Mouse (Mus musculus) retina, postnatal 7 days (tissue): ENCODE measurements at regions not wholly inside any gene's neighbourhood (a gene's known extent, or its start where the extent isn't known, plus 50 kb on each side); places are given as distances from the start of the nearest gene placed in this dataset.
A peak's percentile ranks its signal among the peaks of the same experiment; 100 is the strongest.
"Not testable (repeated sequence)": the region's sequence is repeated elsewhere in the genome, so short reads cannot be mapped to it uniquely, and the experiment has no call there.

Experiments used
- DNase-seq: peaks from one replicate; pipeline ENCODE4 v3.0.0-alpha.2; 2012; ENCODE audit warnings: low read depth, low spot score

DNA sequence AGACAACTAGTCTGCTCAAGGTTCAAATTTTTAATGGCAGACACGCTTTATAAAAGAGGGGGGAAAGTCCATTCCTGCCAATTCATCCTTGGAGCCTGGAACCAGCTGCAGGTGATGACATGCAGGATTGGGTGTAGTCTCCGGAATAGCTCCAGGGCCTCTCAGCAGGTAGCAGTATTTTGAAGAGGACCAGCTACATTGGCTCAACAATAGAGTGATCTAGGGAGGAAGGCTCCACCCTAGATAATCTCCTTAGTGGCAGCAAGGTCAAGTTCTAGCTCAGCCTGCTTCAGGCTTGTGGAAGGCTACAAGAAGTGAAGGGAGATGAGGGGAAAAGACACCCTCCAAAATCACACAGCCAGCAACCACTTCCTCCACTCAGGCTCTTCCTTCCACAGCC lies 1405.1 kb downstream of the 4930444P10Rik start:
- not testable (repeated sequence) for DNase-seq

DNA sequence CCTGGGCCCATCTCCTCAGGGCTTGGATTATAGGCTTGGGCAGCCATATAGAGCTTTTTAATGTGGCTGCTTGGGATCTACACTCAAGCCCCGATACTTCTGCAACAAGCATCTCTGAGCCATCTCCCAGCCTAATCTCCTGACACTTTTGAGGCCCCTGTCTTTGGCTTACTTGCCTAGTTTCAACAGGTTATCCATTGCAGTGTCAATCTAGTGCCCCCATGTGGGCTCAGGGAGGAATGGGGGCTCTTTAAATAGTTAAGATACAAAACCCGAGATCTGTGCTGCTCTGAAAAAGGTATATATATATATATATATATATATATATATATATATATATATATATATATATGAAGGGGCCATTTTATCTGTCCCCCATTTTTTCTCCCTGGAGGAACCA lies 1407.0 kb downstream of the 4930444P10Rik start:
- no peak for DNase-seq

DNA sequence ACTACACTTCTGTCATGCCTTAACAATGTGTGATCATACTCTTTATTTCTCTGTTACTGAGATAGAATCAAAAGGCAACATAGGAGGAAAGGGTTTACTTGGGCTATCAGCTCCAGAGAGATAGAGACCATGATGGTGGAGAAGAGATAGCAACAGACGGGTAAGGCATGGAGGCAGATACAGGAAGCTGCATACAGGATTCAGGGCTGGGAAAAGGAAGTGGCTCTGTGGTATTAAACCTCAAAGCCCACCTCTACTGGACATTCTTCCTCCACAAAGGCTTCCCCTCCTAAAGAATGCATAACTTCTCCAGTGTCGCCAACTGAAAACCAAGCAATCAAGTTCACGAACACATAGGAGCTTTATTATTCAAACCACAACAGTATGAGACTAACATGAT lies 1412.7 kb downstream of the 4930444P10Rik start:
- no peak for DNase-seq

DNA sequence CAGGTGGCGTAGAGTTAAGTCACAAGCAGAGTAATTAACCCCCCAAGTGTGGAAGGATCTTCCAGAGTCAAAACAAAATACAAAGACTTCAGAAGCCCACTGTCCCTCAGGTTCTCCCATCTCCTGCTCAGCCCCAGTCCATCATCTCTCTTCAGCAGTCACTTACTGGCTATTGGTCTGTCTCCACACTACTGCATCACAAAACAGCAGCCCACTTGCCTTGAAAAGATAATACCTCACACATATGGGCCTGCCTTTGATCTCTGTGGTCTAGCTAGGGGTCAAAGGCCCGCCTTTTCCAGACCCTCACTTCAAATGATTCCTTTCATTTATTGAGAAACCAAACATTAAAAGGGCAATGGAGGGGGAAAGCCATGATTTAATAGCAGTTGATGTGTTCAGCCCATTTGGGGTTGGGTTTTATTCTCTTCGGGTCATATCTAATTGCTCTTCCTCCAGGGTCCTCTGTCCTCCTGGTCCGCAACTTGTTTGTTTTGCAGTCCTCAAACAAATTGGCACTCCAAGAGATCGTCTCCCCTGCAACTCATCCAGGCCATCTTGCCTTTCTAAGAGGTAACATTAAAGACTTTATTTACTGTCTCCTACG lies 1420.6 kb downstream of the 4930444P10Rik start:
- no peak for DNase-seq

DNA sequence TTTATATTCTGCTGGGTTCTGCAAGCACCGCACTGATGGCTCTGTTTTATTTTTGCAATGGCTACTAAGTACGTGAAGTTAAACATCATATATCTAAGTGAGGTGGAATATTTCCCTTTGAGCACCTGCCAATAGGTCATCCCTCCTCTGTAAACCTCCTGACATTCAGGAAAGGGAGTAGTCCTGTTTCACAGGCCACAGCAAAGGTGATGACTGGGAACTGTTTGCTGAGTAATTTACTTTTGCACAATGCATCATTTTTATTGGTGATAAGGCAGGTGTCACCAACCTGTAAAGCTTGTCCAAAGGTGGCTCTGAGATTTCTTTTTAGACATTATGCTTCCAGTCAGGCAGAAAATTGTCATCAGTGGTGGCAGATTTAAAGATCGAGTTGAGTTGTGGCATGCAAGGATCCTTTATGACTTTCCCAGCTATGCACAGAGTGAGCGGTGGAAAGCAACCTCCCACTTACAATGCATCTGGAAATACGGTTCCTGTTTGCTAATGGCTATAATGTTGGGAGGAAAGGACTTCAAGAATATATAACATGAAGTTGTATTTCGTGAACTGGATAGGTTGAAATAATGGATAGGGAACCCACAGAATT lies 1430.3 kb downstream of the 4930444P10Rik start:
- DNase-seq: no peak

DNA sequence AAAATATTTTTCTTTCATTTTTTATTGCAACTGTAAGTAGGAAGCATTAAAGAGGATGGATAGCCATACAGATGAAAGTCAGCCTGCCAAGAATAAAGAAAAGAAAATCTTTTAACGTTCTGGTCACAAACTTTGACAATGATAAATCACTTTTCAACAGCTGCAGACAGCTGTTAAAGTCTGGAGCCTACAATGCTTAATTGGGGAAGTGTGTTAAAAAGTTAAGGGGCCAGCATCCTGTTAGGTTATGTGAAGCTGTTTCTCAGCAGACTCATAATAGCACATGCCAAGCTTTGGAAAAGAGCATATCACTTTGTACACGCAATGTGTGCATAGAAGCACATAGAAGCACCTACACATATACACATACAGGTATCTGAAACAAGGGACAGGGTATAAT lies 1431.3 kb downstream of the 4930444P10Rik start:
- no peak for DNase-seq

DNA sequence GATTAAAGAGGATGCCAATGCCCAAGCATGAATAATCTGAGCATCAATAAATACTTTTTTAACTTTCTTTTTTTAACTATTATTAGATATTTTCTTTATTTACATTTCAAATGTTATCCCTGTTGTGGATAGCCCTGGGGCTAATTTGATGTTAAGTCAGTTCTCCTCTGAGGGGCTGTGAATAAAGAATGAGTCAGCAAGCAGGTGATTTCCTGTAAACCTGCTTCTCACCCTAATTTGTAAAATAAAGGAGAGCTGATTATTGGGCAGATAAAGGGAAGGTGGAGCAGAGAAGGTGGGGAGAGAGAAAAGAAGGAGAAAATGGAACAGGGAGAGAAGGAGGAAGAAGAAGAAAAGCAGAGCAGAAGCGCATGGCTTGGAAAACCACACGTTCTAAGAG lies 1442.8 kb downstream of the 4930444P10Rik start:
- DNase-seq: no peak

DNA sequence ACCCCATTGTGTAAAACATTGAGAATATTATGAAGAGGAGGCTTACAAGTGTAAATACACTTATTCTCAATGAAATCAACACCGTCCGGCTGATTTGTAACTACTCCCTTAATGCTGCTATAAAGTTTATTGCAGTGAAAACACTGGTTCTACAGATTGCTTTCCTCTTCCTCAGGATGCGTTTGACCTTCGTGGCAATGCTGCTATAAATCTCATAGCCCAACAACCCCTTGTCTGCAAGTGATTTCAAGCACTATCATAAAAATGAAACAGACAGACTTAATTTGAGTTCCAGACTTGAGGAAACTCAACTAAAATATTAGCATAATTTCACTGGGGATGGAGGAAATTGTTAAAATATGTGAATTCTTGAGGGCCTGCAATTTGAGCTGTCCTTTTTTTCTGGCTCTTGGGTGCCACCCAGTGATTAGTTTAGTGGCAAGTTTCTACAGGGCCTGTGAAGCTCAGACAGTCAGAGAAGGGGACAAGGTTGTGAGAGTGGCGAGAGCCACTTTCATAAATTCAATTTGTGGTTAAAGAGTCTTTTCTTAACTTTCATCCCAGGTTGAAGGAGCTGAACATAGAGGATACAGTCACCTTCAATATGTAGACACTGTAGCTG lies 1457.4 kb downstream of the 4930444P10Rik start:
- DNase-seq: no peak

DNA sequence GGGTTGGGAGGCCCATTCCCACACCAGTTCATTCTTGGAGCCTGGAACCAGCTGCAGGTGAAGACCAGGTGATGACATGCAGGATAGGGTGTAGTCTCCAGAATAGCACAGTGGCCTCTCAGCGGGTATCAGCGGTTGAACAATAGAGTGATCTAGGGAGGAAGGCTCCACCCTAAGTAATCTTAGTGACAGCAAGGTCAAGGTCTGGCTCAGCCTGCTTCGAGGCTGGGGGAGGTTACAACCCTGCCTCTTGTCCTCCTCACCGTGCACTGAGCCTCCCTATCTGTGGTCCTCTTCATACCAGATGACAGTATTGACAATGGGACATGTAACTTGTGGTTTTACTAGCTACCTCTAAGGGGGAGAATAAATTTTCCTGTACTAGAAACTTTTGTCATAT lies 1461.1 kb downstream of the 4930444P10Rik start:
- no peak for DNase-seq

DNA sequence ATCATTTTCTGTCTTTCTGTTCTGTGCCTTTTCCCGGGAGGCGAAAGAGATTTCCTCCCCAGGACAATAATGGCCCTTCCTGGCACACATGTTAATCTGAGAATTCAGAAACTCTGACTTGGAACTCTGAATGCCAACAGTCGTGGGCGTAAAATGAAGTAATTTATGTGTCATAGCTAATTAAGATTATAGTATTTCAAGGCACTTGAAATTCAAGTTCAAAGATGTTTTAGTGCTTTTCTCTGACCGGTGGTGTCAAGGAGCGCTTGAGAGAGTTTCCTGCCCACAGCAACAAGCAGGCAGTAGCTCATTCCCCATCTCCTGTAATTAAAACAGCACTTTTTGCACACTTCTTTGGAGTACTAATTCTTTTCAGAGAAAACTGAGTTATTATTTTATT lies 1465.9 kb downstream of the 4930444P10Rik start:
- no peak for DNase-seq

DNA sequence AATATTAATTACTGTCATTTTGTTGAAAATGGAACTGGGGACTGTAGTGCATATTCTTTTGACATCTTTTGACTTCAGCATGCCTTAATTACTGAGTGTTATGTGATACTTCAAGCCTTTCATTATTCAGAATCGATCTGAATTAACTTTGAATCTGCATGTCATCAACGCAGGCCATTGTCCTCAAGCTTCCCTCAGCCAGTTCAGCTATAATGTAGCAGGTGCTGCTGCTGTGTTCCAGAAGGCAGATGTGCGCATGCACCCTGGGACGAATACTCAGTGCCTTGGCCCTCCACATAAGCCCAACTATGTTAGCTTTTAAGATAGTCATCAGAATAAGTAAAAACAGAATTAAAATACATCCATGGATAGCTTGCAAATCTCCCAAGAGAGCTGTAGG lies 1466.4 kb downstream of the 4930444P10Rik start:
- no peak for DNase-seq

DNA sequence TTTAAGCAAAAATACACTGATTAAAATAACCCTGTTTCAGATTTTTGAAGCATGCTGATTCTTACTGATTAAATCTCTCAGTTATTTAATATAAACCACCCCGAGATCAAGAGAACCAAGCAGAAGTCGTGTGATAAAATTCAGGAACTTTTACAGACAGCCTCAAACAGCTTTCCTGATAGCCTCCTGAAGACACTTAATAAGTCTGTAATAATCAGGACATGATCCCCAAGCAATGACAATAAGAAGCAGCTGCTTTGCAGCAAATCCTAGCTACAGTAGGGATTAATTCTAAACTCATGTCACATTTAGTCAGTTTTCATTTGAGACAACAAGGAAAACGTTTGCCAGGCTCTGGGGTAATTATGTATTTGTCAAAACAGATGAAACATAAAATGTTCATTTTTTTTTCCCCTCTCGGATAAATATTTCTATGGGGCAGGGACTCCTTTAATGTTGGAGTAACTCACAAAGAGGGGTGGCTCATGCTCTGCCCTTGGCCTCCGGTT lies 1472.1 kb downstream of the 4930444P10Rik start:
- DNase-seq: no peak

DNA sequence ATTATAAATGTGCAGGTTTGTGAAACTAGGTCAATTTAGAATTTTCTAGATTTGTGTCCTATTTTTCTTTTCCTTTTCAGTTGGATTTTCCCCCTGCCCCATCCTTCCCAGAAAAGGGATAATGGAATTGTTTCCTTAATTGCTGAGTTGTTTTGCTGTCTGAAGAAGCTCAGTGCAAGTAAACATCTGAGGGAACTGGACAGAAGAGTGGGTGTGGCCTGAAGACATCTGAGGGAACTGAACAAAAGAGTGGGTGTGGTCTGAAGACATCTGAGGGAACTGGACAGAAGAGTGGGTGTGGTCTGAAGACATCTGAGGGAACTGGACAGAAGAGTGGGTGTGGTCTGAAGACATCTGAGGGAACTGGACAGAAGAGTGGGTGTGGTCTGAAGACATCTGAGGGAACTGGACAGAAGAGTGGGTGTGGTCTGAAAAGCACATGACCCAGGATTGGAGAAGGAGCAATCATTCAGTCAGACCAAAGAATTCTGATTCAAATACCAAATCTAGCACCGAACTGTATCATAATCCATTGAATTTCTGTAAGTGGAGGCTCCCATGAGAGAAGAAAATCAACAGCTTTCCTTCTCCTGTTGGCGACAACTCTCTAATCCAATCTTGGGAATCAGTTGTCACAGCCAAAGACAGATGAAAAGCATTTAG lies 1479.8 kb downstream of the 4930444P10Rik start:
- no peak for DNase-seq

DNA sequence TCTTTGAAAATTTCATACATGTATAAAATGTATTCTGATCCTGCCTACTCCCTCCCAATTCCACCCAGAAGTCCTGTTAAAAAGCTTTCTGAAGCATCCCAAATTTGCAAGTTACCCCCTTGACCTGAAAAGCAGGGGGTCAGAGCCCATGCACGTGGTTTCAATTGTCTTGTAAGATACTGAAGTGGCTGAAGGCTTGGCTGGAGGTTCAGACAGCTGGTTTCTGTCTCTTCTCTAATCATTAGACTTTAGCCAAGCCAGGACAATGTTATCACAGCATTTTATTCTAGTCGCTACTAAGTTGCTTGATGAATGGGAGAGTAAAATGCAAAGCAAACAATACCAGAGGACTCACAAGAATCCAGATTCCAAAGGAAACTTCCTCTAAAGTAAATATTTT lies 1484.1 kb downstream of the 4930444P10Rik start:
- DNase-seq: no peak

DNA sequence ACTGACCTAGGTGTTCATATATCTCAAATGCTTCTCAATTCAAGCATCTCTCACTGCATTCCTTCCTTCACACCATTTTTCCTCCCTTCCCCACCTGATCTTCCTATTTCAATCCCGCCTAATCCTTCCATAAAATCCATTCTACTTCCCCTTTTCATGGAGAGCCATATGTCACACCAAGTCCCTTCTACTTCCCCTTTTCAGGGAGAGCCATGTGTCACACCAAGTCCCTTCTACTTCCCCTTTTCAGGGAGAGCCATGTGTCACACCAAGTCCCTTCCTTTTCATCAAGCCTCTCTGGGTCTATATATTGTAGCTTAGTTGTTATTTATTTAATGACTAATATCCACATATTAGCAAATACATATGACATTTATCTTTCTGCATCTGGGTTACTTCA lies 1497.2 kb downstream of the 4930444P10Rik start:
- no peak for DNase-seq

DNA sequence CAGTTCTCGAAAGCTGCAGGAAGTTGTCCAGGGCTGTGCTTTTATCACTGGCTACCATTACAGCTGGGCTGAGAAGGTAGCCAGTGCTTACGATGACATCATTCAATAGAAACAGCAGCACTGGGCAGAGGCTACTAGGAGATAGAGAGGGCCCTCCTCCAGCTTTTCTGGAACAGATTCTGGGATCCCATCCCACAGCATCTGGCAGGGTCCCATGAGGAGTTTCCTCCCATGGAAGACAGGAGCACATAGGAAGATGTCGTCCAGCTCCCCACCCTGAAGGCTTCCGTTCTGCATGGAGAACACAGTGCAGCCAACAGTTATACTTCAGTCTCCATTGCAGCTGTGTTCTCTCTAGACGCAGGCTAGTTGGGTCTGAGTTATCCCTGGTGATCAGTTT lies 1503.2 kb downstream of the 4930444P10Rik start:
- DNase-seq: no peak

DNA sequence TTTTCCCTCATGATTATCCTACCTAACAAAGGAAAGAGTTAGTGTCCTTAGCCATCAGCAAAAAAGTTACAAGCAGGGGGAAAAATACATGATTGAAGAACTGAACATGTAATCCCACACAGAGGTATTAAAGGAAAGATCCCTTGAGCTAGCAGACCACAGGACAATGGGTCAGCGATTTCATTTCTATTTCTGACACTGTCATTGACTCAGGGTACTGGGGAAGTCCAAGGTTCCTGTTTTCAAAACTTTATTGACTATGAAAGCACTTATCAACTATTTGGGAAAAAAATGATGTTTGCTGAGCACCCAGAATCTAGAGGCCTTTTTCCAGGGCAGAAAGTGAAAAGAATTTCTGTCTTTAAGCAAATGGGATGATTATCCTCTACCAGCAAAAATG lies 1513.7 kb downstream of the 4930444P10Rik start:
- no peak for DNase-seq

DNA sequence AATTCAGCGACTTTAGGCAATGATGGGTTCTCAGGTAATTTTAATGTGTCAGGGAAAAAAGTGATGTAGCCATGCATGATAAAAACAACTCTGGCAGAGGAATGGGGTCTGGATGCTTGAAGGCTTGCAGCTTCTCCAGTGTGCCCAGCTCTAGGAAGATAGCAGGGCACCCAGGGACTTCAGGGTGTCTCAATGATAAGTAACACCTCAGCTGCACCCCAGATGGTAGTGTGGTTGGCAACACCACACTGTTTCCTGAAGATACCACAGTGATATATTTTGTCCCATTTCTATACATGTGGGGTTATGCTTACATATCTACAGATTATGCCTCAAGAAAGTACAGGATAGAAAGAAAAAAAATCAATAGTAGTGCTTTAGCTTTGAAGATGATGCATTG lies 1516.9 kb downstream of the 4930444P10Rik start:
- no peak for DNase-seq

DNA sequence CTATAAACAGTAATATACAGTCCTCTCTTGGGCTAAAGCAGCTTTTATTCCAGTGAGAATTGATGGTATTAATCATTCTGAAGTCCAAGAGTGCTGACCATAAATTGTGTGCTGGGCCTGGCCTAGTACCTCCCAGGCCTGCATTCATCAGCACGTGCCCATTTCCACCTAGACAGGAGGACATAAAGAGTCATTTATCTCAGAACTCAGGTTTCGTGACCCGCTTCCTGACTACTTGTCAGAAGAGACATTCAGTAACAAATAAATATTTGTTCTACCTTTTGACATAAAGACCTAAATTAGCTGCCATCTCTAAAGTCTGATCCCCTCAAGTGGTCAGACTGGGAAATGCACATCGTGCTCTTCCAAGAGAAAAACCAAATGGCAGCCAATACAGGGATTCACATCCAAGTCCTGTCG lies 1522.6 kb downstream of the 4930444P10Rik start:
- peak; percentile 6 for DNase-seq

DNA sequence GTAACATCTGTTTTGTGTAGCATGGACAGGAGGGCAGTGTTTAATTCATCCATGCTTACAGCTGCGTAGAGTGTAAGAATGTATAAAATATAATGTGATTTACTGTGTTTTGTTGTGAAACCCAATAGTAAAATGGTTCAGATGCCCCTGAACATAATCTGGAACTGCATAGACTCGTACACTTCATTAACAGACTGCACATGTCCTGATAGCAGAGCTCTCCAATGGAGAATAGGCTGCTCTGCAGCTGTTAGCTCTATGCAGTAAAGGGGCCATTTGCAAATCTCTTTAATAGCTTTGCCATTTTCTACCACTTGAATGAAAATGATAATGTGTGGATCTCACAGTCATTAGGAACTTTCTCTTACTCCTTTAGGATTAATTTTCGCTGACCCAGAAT lies 1523.0 kb downstream of the 4930444P10Rik start:
- DNase-seq: no peak

DNA sequence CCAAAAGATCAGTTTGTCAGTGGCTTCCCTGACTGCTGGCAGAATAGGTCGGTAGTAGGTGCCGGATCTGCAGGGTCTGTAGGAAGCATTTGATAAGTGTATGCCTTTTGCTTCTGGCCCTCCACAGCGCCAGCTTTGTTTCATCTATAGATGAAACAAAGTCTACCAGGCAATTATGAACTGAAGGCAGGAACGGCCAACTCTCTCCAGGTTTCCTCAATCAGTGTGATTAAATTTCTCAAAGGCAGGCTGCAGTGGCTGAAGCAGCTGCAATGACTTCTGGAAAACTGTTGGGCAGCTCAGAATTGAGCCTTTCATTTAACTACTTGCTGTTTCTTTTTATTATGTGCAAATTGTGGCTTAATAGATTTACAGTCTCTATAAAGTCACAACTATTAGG lies 1526.1 kb downstream of the 4930444P10Rik start:
- no peak for DNase-seq

DNA sequence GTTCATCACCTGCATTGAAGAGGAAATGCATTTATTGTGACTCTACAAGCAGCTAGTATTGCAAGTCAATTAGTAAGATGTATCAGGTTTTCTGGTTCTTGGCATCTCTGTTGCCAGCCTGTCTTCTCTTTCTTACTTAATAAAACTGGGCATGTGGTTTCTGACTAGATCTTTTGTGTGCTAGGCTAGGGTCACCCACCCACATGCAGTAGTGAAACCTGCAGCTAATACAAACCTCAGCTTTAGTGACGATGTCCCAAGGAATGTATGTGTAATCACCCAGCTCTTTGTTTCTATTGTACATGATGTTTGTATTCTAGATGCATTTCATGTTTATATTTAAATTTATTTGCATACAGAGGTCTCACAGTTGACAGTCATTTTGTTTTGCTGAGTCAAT lies 1526.7 kb downstream of the 4930444P10Rik start:
- no peak for DNase-seq
